8 mouse cellular contexts compared by ENCODE assay signal in the genomic region with DNA sequence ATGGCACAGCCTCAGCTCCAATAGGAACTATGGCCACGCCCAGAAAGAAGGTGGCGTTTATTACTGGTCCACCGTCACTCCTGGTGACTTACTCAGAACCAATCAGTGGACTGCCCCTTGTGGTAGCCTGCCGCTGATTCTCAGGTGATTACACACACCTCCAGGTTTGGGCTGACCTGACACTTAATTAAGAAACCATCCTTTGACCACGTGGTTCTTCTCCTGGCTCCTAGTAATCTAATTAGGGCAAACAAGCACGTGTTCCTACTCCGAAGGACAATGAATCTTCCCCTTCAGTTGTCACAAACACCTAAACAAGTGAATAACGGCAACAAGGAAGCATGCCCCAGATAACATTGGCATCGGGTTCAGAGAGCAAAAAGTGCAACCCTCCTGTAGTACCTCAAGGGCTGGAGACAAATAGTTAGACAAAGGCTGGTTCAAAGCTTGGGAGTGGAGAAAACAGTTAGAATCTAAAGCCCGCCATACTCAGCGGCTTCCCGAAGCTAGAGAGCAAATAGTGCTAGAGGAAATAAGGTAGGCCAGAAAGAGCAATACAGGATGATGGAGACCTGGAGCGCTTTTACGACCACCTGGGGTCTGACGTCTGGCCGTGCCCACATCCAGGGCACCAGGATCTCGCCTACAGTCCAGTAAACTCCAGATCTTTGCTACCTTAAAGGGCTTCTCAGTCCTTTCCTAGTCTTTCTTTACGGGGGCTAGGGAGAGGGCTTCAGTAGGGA. TPM values are rescaled to one million over a fixed set of nuclear protein-coding genes. Genes with fewer than 3 reads are reported as not detected.
DNase-seq lines count a peak whose midpoint lies in the region; ATAC-seq and TF ChIP-seq lines count a peak whose summit lies in the region.

No protein-coding gene starts in this region.

- no peaks in the 10 kb centered on the region for H3K27me3 ChIP-seq in cerebellum, adult 2 months (ENCODE audit: control insufficient read depth, insufficient read depth, low read length)
- no peaks in the 10 kb centered on the region for H3K27me3 ChIP-seq in forebrain, embryonic 16.5 days (replicated peaks; ENCODE audit: control insufficient read depth, insufficient read depth, low read length)
- no peaks in the 10 kb centered on the region for H3K27me3 ChIP-seq in hindbrain, postnatal 0 days (ENCODE audit: insufficient read depth, low read length)
- no peaks in the 10 kb centered on the region for H3K27me3 ChIP-seq in megakaryocyte, embryonic 14.5 days (replicated peaks)

- peak; percentile 14 for DNase-seq in gastrocnemius, adult 18-20 months (ENCODE audit: low spot score)
- no peak for DNase-seq in gastrocnemius, adult 8-10 months (ENCODE audit: low spot score in 2 of 2)
- DNase-seq in cerebellum, adult 2 months: peak; percentile 56 to 77
- DNase-seq in hindbrain, postnatal 0 days (ENCODE audit: low spot score): peak; percentile 90
- DNase-seq in left cerebral cortex, postnatal 10 days (ENCODE audit: extremely low spot score in 1 of 2, low spot score in 2 of 2): peak; percentile 66 to 75
- DNase-seq in right cerebral cortex, postnatal 25 days: peak; percentile 45

- intact Hi-C loops in left cerebral cortex, postnatal 10 days (cut with DNase I): no loop called here

- peak overlapping the region; percentile 73 for H3K9ac ChIP-seq in forebrain, embryonic 16.5 days (replicated peaks; ENCODE audit: low read depth, low read length)
- H3K9ac ChIP-seq in hindbrain, postnatal 0 days (replicated peaks; ENCODE audit: low read length): peak overlapping the region; percentile 58

- peak overlapping the region; percentile 75 for H3K4me2 ChIP-seq in forebrain, embryonic 16.5 days (ENCODE audit: low read length)
- H3K4me2 ChIP-seq in hindbrain, postnatal 0 days (ENCODE audit: low read depth, low read length): peak overlapping the region; percentile 88

- no peak for TF ChIP-seq POLR2A in cerebellum, adult 2 months (IDR thresholded peaks at IDR 0.05; ENCODE audit: borderline replicate concordance, insufficient read depth, low read length)

- H3K9me3 ChIP-seq in forebrain, embryonic 16.5 days (ENCODE audit: control insufficient read depth, low read length): no peaks in the 10 kb centered on the region
- no peaks in the 10 kb centered on the region for H3K9me3 ChIP-seq in hindbrain, postnatal 0 days (ENCODE audit: low read length)
- no peaks in the 10 kb centered on the region for H3K9me3 ChIP-seq in megakaryocyte, embryonic 14.5 days

- WGBS in cerebellum, adult 2 months: under 1% methylated on average over 18 of the region's 18 CpGs
- under 1% methylated on average over 18 of the region's 18 CpGs for WGBS in forebrain, embryonic 16.5 days
- 0% methylated on average over 18 of the region's 18 CpGs for WGBS in hindbrain, postnatal 0 days

- no peak overlapping the region for H3K27ac ChIP-seq in cerebellum, adult 2 months (ENCODE audit: insufficient read depth, low read length)
- H3K27ac ChIP-seq in forebrain, embryonic 16.5 days (ENCODE audit: low read length): peak overlapping the region; percentile 79
- peak overlapping the region; percentile 71 for H3K27ac ChIP-seq in hindbrain, postnatal 0 days

- peak; percentile 94 for ATAC-seq in forebrain, embryonic 16.5 days
- peak; percentile 95 for ATAC-seq in hindbrain, postnatal 0 days

- H3K4me1 ChIP-seq in cerebellum, adult 2 months (ENCODE audit: control insufficient read depth, insufficient read depth, low read length): peaks cover 5% of the 10 kb centered on the region; the same call in 1 of the 2 replicates
- H3K4me1 ChIP-seq in forebrain, embryonic 16.5 days (replicated peaks; ENCODE audit: control insufficient read depth, insufficient read depth, low read length): peaks cover 13% of the 10 kb centered on the region
- 0 out of 2 replicates have a peak, but pooled peaks cover 7% of the 10 kb centered on the region for H3K4me1 ChIP-seq in hindbrain, postnatal 0 days (ENCODE audit: insufficient read depth, low read length)
- H3K4me1 ChIP-seq in megakaryocyte, embryonic 14.5 days: peaks cover 45% of the 10 kb centered on the region

- TF ChIP-seq CTCF in cerebellum, adult 2 months (IDR thresholded peaks at IDR 0.05; ENCODE audit: borderline replicate concordance, insufficient read depth, low read depth, low read length): no peak
- peak; percentile 46 for TF ChIP-seq CTCF in hindbrain, postnatal 0 days (IDR thresholded peaks at IDR 0.05; ENCODE audit: low read depth)

- H3K4me3 ChIP-seq in cerebellum, adult 2 months (replicated peaks; ENCODE audit: insufficient read depth, low read depth, low read length): peak overlapping the region; percentile 79
- H3K4me3 ChIP-seq in forebrain, embryonic 16.5 days (replicated peaks; ENCODE audit: low read length): peak overlapping the region; percentile 74
- peak overlapping the region; percentile 61 for H3K4me3 ChIP-seq in hindbrain, postnatal 0 days (ENCODE audit: low read length)
- peak overlapping the region; percentile 94 for H3K4me3 ChIP-seq in megakaryocyte, embryonic 14.5 days (replicated peaks)

- H3K36me3 ChIP-seq in forebrain, embryonic 16.5 days (ENCODE audit: control insufficient read depth, insufficient read depth): peaks cover 12% of the 10 kb centered on the region; the same call in 1 of the 2 replicates
- peaks cover 11% of the 10 kb centered on the region for H3K36me3 ChIP-seq in hindbrain, postnatal 0 days (ENCODE audit: insufficient read depth, low read length)
- H3K36me3 ChIP-seq in megakaryocyte, embryonic 14.5 days (replicated peaks; ENCODE audit: low read length): peaks cover 40% of the 10 kb centered on the region

RNA-seq across cellular contexts. Expression of gene Rdh11, which starts 1.0 kb away (rescaled TPM):
- 1 to 10 TPM; 1.9 to 2.7 TPM for total RNA-seq in gastrocnemius, adult 18-20 months (2021)
- total RNA-seq in gastrocnemius, adult 8-10 months (2022): 1 to 10 TPM; 1.5 to 2.6 (median 2.1) TPM
- polyA plus RNA-seq in cerebellum, adult 2 months (2012; rRNA removed): 31.1 and 32.4 TPM in 2 replicates
- polyA plus RNA-seq in forebrain, embryonic 16.5 days (2015; fragmentation: Nextera tagmentation; extraction: Ambion mirVana): 38.1 and 40.0 TPM in 2 replicates
- total RNA-seq in hindbrain, postnatal 0 days (2014; rRNA removed): 44.9 and 46.1 TPM in 2 replicates
- polyA plus RNA-seq in hindbrain, postnatal 0 days (2015; fragmentation: Nextera tagmentation; extraction: Ambion mirVana): 30.7 and 34.9 TPM in 2 replicates
- 10 to 100 TPM; 32.1 to 34.3 TPM for total RNA-seq in left cerebral cortex, postnatal 10 days (2021)
- polyA plus RNA-seq in megakaryocyte, embryonic 14.5 days (2012; ENCODE audit: insufficient read depth, low replicate concordance): 1.2 and 2.0 TPM in 2 replicates

RNA-seq across cellular contexts. Expression of gene Rdh12, which starts 17.6 kb away (rescaled TPM):
- total RNA-seq in gastrocnemius, adult 18-20 months (2021): under 1 TPM in 1 of 2 experiments, not detected in 1; 0.09 TPM
- not detected for total RNA-seq in gastrocnemius, adult 8-10 months (2022)
- polyA plus RNA-seq in cerebellum, adult 2 months (2012; rRNA removed): 2.1 and 2.6 TPM in 2 replicates
- 0.77 and 1.4 TPM in 2 replicates for polyA plus RNA-seq in forebrain, embryonic 16.5 days (2015; fragmentation: Nextera tagmentation; extraction: Ambion mirVana)
- total RNA-seq in hindbrain, postnatal 0 days (2014; rRNA removed): 0.47 and 0.86 TPM in 2 replicates
- polyA plus RNA-seq in hindbrain, postnatal 0 days (2015; fragmentation: Nextera tagmentation; extraction: Ambion mirVana): 0.63 and 0.83 TPM in 2 replicates
- total RNA-seq in left cerebral cortex, postnatal 10 days (2021): 1 to 10 TPM in 1 of 2 experiments, under 1 TPM in 1; 0.86 to 1.5 TPM
- polyA plus RNA-seq in megakaryocyte, embryonic 14.5 days (2012; ENCODE audit: insufficient read depth, low replicate concordance): 0.13 TPM in 1 of 2 replicates, not detected in the other

RNA-seq across cellular contexts. Expression of gene Vti1b, which starts 18.6 kb away (rescaled TPM):
- 10 to 100 TPM; 83.3 to 97.1 TPM for total RNA-seq in gastrocnemius, adult 18-20 months (2021)
- total RNA-seq in gastrocnemius, adult 8-10 months (2022): 100 to 1,000 TPM in 1 of 4 experiments, 10 to 100 TPM in 3; 89.4 to 121 (median 93.7) TPM
- 124 and 137 TPM in 2 replicates for polyA plus RNA-seq in cerebellum, adult 2 months (2012; rRNA removed)
- polyA plus RNA-seq in forebrain, embryonic 16.5 days (2015; fragmentation: Nextera tagmentation; extraction: Ambion mirVana): 190 and 191 TPM in 2 replicates
- total RNA-seq in hindbrain, postnatal 0 days (2014; rRNA removed): 49.4 and 59.7 TPM in 2 replicates
- 217 and 218 TPM in 2 replicates for polyA plus RNA-seq in hindbrain, postnatal 0 days (2015; fragmentation: Nextera tagmentation; extraction: Ambion mirVana)
- total RNA-seq in left cerebral cortex, postnatal 10 days (2021): 100 to 1,000 TPM; 186 to 187 TPM
- polyA plus RNA-seq in megakaryocyte, embryonic 14.5 days (2012; ENCODE audit: insufficient read depth, low replicate concordance): 75.9 and 102 TPM in 2 replicates

Comparison
In these comparisons a context has a peak if more than half of its experiments do, and no peak if none do; other contexts are left out.
1. DNase-seq: peak in gastrocnemius, adult 18-20 months (single experiment), cerebellum, adult 2 months (2 of 2), hindbrain, postnatal 0 days (single experiment), left cerebral cortex, postnatal 10 days (2 of 2) and right cerebral cortex, postnatal 25 days (single experiment); none in gastrocnemius, adult 8-10 months (0 of 2).
2. RNA of gene Rdh11, which starts 1.0 kb away (total RNA-seq): 44.9 to 46.1 TPM in hindbrain, postnatal 0 days and 32.1 to 34.3 TPM in left cerebral cortex, postnatal 10 days; 1.9 to 2.7 TPM in gastrocnemius, adult 18-20 months and 1.5 to 2.6 TPM in gastrocnemius, adult 8-10 months; every median in the first group is over 4 times any median in the second.
3. Peak in every context shown above with its lines, with median percentiles within 50 percentile points of each other: H3K4me3 ChIP-seq.